Mouse (Mus musculus) embryonic facial prominence, embryonic 10.5 days (tissue): ENCODE results near the gene Aars2. TPM values are rescaled to one million over a fixed set of nuclear protein-coding genes. Genes with fewer than 3 reads are reported as not detected.

ENCODE experiments used
- DNase-seq: peaks from one replicate; pipeline ENCODE4 v3.0.0-alpha.2; 2017; ENCODE audit warnings: low spot score
- H3K27ac ChIP-seq: fragments of 300-500 bp; sonication (generic); replicated peaks from 2 replicates; pipeline ENCODE4 v1.5.1; 2016; ENCODE audit warnings: mild to moderate bottlenecking
- H3K27me3 ChIP-seq: fragments of 300-500 bp; sonication (generic); replicated peaks from 2 replicates; pipeline ENCODE4 v1.6.1; 2016; ENCODE audit warnings: low read depth, mild to moderate bottlenecking; ENCODE audit not compliant: poor library complexity, severe bottlenecking
- H3K36me3 ChIP-seq: fragments of 300-500 bp; sonication (generic); replicated peaks from 2 replicates; pipeline ENCODE4 v1.6.1; 2016; ENCODE audit warnings: mild to moderate bottlenecking, moderate library complexity
- H3K4me1 ChIP-seq: fragments of 300-500 bp; sonication (generic); 2 replicates; pipeline ENCODE4 v1.6.1; 2016
- H3K4me3 ChIP-seq: fragments of 300-500 bp; sonication (generic); 2 replicates; pipeline ENCODE4 v1.5.1; 2016; ENCODE audit warnings: mild to moderate bottlenecking, moderate library complexity
- H3K9me3 ChIP-seq: fragments of 300-500 bp; sonication (generic); 2 replicates; pipeline ENCODE4 v1.6.1; 2016; ENCODE audit warnings: mild to moderate bottlenecking
- WGBS: fragments of 180-500 bp; shearing (Covaris S2); methylation state at CpG from one replicate; pipeline ENCODE4 v1.1.7; 2016; 5-methylcytosine and 5-hydroxymethylcytosine counted together
- polyA plus RNA-seq: library from polyadenylated mRNA; unstranded; fragments of >200 nt; fragmentation: Nextera tagmentation; extraction: Ambion mirVana; gene quantifications from 2 replicates; pipeline ENCODE4 v1.2.1, GENCODE M21; 2016

The Aars2 gene
- polyA plus RNA-seq, 1 experiment from 2014 or later, result 33.7 TPM

DNA sequence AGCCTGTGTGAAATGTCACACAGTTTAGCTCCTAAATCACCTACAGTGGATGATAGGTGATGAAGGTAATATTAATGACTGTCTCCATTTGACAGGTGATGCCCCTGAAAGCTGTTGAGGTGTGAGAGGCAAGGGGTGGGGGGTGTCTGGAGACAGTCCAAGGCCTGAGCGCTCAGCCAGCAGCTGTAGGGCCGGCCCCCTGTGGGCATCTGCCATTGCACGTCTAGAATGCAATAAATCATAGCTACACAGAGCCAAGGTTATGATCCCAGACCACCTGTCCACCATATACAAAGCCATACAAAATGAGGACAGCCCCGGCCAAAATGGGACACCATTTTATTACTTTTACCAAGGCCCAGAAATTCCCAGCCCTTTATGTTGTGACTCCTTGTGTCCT lies 18.3 kb downstream of the Aars2 start:
- no peak overlapping the region for H3K4me3 ChIP-seq
- no peak for DNase-seq
- H3K36me3 ChIP-seq, result peaks cover 12% of the 10 kb centered on the region
- H3K27me3 ChIP-seq, result peaks cover 56% of the 10 kb centered on the region
- peaks cover 37% of the 10 kb centered on the region for H3K4me1 ChIP-seq
- 79% methylated on average over 4 of the region's 4 CpGs for WGBS
- H3K27ac ChIP-seq, result no peak overlapping the region
- H3K9me3 ChIP-seq, result no peaks in the 10 kb centered on the region

DNA sequence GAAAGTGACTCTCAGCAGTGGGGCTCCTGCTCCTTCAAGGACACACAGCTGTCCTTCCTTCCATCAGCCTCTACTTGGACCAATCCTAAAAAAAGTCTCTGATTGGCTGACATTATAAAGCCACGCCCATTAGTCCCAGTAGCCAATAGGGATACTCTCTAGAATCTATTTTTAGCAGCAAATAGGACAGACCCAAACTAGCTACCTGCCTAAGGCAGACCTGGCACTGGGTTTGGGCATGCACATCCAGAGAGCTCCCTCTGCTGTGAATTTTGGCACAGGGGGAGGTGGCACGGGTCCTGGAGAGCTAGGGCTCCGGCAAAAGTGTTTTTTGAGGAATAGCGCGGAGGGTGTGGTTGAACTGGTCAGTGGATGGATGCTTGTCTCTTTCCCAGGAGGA lies 19.9 kb downstream of the Aars2 start:
- Histone ChIP-seq H3K27me3 (peaks cover 65% of the 10 kb centered on the region), H3K4me3 (no peak overlapping the region), H3K27ac (no peak overlapping the region), H3K36me3 (no peaks in the 10 kb centered on the region), H3K4me1 (peaks cover 31% of the 10 kb centered on the region), H3K9me3 (no peaks in the 10 kb centered on the region)
- no peak for DNase-seq
- 22% methylated on average over 5 of the region's 5 CpGs for WGBS

DNA sequence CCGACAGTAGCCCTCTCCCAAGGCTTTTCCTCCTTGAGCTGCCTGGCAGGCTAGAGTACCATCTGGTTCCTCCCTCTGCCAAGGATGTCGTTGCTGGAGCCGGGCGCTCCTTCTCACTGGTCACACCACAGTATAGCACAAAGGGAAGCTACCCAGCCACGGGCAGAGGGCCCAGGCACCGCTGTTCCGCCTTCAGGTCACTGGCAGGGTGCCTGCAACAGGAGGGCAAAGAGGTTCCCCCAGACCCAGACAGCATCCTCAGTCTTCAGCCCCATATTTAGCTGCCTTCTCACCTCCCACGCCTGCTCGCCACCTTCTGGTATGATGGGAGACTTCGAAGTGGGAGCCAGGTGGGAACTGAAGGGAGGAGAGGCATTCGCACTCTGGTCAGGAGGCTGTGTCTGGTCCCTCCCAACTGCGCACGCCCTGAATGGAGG lies 23.7 kb downstream of the Aars2 start:
- DNase-seq, result no peak
- Histone ChIP-seq H3K27me3 (peaks cover 65% of the 10 kb centered on the region), H3K4me3 (no peak overlapping the region), H3K9me3 (no peaks in the 10 kb centered on the region), H3K36me3 (no peaks in the 10 kb centered on the region), H3K4me1 (peaks cover 10% of the 10 kb centered on the region), H3K27ac (no peak overlapping the region)
- 51% methylated on average over 13 of the region's 13 CpGs for WGBS

DNA sequence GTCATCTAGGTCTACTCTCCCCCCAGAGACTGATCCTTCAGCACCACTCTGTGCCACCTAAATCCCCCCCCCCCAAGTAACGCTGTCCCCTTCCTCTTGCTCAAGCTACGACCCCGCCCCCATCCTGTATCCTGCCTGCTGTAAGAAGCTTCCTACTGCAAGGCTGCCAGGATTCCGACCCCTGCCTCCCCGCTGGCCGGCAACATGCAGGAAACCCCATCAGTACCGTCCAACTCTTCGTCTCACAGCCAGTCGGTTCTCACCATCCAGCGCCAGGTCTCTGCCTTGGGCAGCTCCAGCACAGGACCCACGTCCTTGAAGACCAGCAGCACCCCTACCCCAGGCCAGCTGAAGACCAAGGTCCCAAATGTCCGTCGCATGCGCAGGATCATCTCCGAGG lies 26.3 kb downstream of the Aars2 start:
- no peak for DNase-seq
- 48% methylated on average over 15 of the region's 15 CpGs for WGBS
- no peak overlapping the region for H3K4me3 ChIP-seq
- no peaks in the 10 kb centered on the region for H3K36me3 ChIP-seq
- peaks cover 67% of the 10 kb centered on the region for H3K27me3 ChIP-seq
- no peak overlapping the region for H3K27ac ChIP-seq
- no peaks in the 10 kb centered on the region for H3K9me3 ChIP-seq
- H3K4me1 ChIP-seq, result no peaks in the 10 kb centered on the region

DNA sequence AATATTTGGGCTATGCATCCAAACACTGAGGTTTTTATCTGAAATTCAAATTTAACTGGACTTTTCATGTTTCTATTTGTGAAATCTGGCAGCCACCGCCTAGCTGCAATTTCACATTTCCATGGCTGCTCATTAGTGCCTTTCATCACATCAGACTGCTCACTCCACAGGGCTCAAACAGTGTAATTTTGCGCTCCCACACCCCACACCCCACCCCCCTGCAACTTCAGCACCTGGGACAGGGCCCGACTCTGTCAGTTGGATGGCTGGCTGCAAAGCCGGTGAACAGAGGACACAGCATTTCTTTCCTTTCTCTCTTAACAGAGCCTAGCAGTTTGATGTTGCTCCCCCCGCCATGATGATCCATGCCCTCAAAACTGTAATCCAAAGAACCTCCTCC lies 29.6 kb downstream of the Aars2 start:
- DNase-seq, result peak; percentile 66
- H3K4me3 ChIP-seq, result no peak overlapping the region
- H3K27me3 ChIP-seq, result peaks cover 82% of the 10 kb centered on the region
- no peaks in the 10 kb centered on the region for H3K4me1 ChIP-seq
- H3K9me3 ChIP-seq, result no peaks in the 10 kb centered on the region
- no peak overlapping the region for H3K27ac ChIP-seq
- no peaks in the 10 kb centered on the region for H3K36me3 ChIP-seq
- 12% methylated on average over 5 of the region's 5 CpGs for WGBS

DNA sequence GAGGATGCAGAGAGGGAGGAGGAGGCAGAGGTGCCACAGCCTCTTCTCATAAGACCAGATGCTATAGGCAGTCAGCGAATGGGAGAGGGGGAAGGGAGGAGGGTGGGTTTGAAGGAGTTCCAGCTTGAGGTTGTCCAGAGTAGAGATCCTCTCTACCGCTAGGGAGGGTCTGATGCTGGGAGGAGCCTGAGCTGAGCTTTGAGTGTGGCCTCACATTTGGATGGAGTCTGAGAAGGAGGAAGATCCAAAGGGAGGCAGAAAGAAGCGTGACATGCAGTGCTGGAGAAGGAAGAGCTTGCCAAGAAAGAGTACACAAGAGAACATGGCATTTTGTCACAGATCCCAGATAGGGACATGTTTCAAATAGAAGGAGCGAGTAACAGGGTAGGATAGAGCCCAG lies 31.8 kb downstream of the Aars2 start:
- Histone ChIP-seq H3K27ac (no peak overlapping the region), H3K4me1 (no peaks in the 10 kb centered on the region), H3K27me3 (peaks cover 95% of the 10 kb centered on the region), H3K9me3 (no peaks in the 10 kb centered on the region), H3K36me3 (no peaks in the 10 kb centered on the region), H3K4me3 (no peak overlapping the region)
- no peak for DNase-seq
- 66% methylated on average over 4 of the region's 4 CpGs for WGBS

DNA sequence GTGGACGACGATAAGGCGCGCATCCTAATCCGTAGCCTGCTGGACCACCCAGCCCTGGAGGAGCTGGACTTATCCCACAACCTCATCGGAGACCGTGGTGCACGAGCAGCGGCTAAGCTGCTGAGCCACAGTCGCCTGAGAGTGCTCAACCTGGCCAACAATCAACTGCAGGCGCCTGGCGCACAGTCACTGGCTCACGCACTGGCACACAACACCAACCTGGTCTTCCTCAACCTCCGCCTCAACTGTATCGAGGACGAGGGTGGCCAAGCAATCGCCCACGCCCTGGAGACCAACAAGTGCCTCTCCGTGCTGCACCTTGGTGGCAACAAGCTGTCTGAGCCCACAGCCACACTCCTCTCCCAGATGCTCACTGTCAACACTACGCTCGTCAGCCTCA lies 33.0 kb downstream of the Aars2 start:
- no peak overlapping the region for H3K27ac ChIP-seq
- no peak overlapping the region for H3K4me3 ChIP-seq
- H3K4me1 ChIP-seq, result peaks cover 9% of the 10 kb centered on the region
- WGBS, result 85% methylated on average over 21 of the region's 21 CpGs
- DNase-seq, result no peak
- no peaks in the 10 kb centered on the region for H3K9me3 ChIP-seq
- peaks cover 97% of the 10 kb centered on the region for H3K27me3 ChIP-seq
- peaks cover 4% of the 10 kb centered on the region for H3K36me3 ChIP-seq

DNA sequence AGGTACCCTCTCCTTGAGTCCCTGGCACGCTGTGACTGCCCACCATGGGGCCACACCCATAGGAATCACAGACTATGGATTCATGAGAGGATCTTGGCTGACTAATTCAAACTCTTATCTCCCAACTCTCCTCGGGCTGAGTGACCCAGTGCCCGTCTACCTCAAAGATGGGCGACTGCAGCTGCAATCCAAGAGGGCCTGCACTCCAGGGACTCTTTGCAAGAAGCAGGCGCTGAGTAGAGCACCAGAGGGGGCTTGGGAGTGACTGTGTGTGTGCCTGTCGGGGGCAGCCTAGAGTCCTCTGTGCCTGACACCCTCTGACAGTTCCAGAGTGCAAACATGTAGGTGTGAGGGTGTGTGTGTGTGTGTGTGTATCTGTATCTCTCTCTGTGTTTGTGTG lies 35.5 kb downstream of the Aars2 start:
- DNase-seq, result no peak
- Histone ChIP-seq H3K4me3 (no peak overlapping the region), H3K9me3 (no peaks in the 10 kb centered on the region), H3K36me3 (peaks cover 17% of the 10 kb centered on the region), H3K4me1 (peaks cover 25% of the 10 kb centered on the region), H3K27ac (no peak overlapping the region), H3K27me3 (peaks cover 97% of the 10 kb centered on the region)
- 42% methylated on average over 6 of the region's 6 CpGs for WGBS

DNA sequence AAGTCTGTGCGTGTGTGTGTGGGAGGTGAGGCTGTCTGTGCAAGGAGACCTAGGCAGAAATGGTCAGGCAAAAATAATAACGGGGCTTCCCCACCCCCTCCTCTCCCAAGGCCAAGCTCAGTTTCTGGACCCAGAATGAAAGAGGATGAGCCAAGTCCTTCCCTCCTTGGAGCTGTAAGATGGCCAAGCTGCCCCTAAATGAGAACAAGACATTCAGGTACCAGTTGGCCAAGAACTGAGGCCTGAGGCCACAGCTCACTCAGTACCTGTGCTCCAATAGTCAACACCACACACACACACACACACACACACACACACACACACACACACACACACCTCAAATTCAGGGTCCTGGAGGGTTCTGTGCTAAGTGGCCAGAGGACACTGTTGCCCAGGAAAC lies 36.1 kb downstream of the Aars2 start:
- peaks cover 17% of the 10 kb centered on the region for H3K36me3 ChIP-seq
- peaks cover 25% of the 10 kb centered on the region for H3K4me1 ChIP-seq
- H3K27ac ChIP-seq, result no peak overlapping the region
- no peaks in the 10 kb centered on the region for H3K9me3 ChIP-seq
- no peak for DNase-seq
- H3K27me3 ChIP-seq, result peaks cover 100% of the 10 kb centered on the region
- no peak overlapping the region for H3K4me3 ChIP-seq
- WGBS, result 80% methylated on average over 2 of the region's 2 CpGs

DNA sequence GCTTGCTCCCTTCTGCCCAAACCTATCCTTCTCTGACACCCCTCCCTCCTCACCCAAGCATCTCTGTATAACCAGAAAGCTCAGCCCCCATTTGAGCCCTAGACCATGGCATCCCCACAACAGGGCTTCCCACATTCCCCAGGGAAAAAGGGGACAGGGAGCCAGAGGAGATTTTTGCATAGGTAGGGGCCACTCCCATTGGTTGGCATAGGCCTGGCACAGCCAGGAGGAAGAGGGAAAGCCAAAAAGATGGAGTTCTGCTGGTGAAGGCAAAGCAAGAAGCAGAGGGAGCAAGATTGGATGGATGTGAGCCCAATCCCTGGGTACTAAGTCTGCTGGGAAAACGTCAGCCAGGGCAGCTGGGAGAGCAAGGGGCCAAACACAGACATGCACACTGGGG lies 36.5 kb downstream of the Aars2 start:
- Histone ChIP-seq H3K27me3 (peaks cover 100% of the 10 kb centered on the region), H3K4me3 (no peak overlapping the region), H3K4me1 (peaks cover 25% of the 10 kb centered on the region), H3K36me3 (peaks cover 17% of the 10 kb centered on the region), H3K27ac (no peak overlapping the region), H3K9me3 (no peaks in the 10 kb centered on the region)
- DNase-seq, result no peak
- WGBS, result 21% methylated on average over 1 of the region's 1 CpGs

DNA sequence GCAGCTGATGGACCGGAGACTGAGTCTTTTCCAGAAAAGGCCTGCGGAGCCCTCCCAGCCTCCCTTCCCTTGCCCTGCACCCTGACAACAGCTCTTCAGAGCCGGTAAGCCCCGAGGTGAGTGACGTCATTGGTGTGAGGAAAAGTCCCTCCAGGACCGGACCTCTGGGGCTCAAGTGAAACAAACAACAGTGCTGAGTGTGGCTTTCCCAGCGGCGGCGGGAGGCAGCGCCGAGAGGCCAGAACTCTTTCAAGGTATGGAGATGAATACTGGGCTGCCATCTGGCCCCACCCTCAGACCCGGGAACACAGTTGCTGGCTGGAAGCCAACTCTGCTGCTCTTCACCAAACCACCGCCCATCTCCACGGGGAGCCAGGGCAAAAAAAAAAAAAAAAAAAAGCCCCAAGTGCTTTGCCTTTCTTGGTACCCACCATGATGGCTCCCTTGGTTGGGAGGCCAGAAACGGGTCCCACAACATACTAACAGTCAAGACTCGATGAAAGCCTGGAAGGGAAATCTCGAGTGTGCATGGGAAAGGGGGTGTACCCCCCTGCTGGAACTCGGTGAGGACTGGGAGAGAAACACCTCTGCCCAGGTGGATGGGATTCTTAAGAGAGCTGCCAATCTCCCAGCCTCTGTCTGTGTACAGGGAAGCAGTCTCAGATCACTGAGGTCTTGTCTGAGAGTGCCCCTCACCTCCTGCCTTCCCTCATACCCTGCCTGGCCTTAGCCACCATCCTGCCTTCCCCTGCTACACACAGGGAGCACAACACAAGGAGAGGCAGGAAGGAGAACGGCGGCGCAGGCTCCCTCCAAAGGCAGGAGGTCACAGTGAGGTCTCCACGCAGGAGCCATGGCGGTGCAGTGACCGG lies 37.6 kb downstream of the Aars2 start:
- Histone ChIP-seq H3K27me3 (peaks cover 100% of the 10 kb centered on the region), H3K27ac (0 out of 2 replicates have a peak overlapping the region, but pooled peaks have one; percentile 19)
- 5% methylated on average over 24 of the region's 24 CpGs for WGBS

DNA sequence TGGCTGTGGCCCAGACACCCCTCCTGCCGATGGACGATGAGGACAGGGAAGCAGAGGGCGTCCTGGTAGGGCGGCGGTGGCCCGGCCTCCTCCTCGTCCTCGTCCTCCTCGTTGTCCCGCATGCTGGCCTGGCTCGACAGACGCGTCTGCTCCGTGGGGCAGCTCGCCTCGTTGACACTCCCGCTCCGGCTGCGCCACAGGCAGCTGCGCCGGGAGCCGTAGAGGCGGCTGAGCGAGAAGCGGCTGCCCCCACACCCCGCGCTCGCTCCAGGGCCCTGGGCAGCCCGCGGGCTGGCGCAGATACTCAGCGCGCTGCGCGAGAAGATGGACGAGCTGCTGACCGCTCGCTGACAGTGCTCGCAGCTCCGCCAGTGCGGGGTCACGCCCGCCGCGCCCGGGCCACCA lies 38.2 kb downstream of the Aars2 start:
- Histone ChIP-seq H3K9me3 (no peaks in the 10 kb centered on the region), H3K4me3 (peak overlapping the region; percentile 51), H3K4me1 (peaks cover 42% of the 10 kb centered on the region), H3K27me3 (peaks cover 93% of the 10 kb centered on the region), H3K27ac (peak overlapping the region; percentile 19; the same call in 1 of the 2 replicates), H3K36me3 (peaks cover 17% of the 10 kb centered on the region)
- WGBS, result 2% methylated on average over 46 of the region's 46 CpGs
- no peak for DNase-seq

More for the DNA sequence above, 37.6 kb downstream of the Aars2 start:
- Histone ChIP-seq H3K36me3 (peaks cover 17% of the 10 kb centered on the region), H3K4me1 (peaks cover 36% of the 10 kb centered on the region), H3K4me3 (peak overlapping the region; percentile 51), H3K9me3 (no peaks in the 10 kb centered on the region)
- peak; percentile 47 for DNase-seq

DNA sequence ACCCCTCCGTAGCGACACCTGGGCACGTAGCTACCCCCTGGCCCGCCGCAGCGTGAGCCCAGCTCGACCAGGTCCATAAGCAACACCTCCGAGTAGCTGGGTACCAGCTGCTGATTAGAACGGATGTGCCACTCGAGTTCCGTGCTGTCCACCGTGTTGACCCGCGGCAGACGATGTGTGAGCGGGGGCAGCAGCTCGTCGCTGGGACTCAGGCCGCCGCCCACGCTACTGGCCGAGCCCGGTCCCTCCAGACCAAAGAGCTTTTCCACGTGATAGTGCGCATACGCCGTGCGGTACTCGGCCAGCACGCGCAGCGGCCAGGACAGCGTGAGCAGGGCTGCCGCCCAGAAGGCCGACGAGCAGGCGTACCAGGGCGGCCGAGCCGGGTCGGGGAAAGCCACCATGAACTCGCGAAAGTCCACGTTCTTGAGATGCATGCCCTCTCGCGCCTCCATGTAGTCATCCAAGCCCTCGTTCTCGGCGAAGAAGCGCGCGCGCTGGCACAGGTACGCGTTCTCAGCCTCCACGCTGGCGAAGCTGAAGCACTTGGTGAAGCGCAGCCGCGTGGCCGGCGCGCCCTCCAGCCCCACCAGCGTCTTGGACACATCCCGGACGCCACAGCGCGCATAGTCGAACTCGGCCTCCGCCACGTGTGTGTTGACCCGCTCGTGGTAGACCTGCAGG lies 38.8 kb downstream of the Aars2 start:
- peak; percentile 53 for DNase-seq
- no peaks in the 10 kb centered on the region for H3K9me3 ChIP-seq
- peaks cover 17% of the 10 kb centered on the region for H3K36me3 ChIP-seq
- peak overlapping the region; percentile 51 for H3K4me3 ChIP-seq
- H3K27me3 ChIP-seq, result peaks cover 93% of the 10 kb centered on the region
- H3K27ac ChIP-seq, result peak overlapping the region; percentile 19; the same call in 1 of the 2 replicates
- WGBS, result 5% methylated on average over 74 of the region's 74 CpGs
- peaks cover 47% of the 10 kb centered on the region for H3K4me1 ChIP-seq
